Mouse (Mus musculus) testis, adult 2 months (tissue): ENCODE measurements around the gene Scyl1.

Experiments
- CTCF ChIP-seq: fragments of 200-500 bp; IDR thresholded peaks from 2 replicates; pipeline ENCODE4 v1.5.1; 2012; ENCODE audit warnings: low read depth, mild to moderate bottlenecking, inconsistent platforms, low read length, moderate library complexity; ENCODE audit not compliant: control insufficient read depth, insufficient read depth, insufficient replicate concordance
- POLR2A ChIP-seq: fragments of 200-500 bp; IDR thresholded peaks from 2 replicates; pipeline ENCODE4 v1.6.1; 2012; ENCODE audit warnings: low read depth, mild to moderate bottlenecking, inconsistent platforms, low read length, moderate library complexity; ENCODE audit not compliant: control insufficient read depth

- no peak for TF ChIP-seq CTCF
- TF ChIP-seq POLR2A: no peak
Observed at GRCm38 (mm10) chr19:5716955-5717354, 54.3 kb downstream of the Scyl1 start.
